Mouse (Mus musculus): ENCODE data around the gene Mboat7. TPM values are rescaled to one million over a fixed set of nuclear protein-coding genes. Genes with fewer than 3 reads are reported as not detected.
A peak's percentile ranks its signal among the peaks of the same experiment; 100 is the strongest.
"Not testable (repeated sequence)": the region's sequence is repeated elsewhere in the genome, so short reads cannot be mapped to it uniquely, and the experiment has no call there.

Gene Mboat7
- polyA plus RNA-seq (2012; rRNA removed): 57.0 and 57.2 TPM in 2 replicates

DNA sequence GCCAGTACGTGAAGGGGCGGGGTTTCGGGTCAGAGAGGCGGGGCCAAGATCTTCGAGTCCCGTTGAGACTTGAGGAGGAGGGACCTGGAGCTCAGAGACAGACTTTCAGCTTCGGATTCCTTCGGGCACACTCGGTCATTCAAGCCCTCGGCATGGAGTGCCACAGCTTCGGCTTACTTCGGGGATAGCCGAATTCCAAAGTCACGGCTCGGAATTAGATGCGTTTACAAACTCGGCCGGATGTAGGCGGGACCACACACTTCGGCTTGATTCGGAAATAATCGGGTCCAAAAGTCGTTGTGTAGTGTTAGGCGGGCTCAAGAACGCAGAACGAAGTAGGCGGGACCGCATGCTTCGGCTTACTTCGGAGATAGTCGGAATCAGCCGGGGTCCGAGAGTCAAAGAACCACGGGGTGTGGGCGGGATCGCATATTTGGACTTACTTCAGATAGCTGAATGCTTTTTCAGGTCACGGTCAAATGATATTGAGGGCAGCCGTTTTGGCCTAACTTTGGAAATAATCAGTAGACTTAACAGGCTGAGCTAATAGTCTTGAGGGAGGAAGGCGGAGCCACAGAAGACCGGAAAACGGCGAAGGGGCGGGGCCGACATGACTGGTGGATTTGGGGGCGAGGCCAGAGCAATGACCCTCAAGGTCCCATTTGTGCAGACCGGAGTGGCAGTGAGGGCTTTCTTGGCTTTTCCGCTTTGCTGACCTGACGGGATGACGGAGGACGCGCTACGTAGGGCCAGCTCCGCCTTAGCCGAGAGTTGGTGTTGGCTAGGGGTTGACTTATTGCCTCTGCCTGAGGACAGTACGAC is at the start of gene Mboat7:
TSS of gene Mboat7 (minus strand) at position 537 of the 822 bp plus-strand sequence.
- H3K4me1 ChIP-seq (ENCODE audit: control insufficient read depth, insufficient read depth, insufficient read length): peaks cover 6% of the 10 kb centered on the region; the same call in 1 of the 2 replicates
- H3K36me3 ChIP-seq (ENCODE audit: control insufficient read depth, insufficient read depth, low read length): peaks cover 8% of the 10 kb centered on the region
- DNase-seq (ENCODE audit: low read depth in 1 of 2, low spot score in 2 of 2): peak; percentile 95 to 97
- H3K27me3 ChIP-seq (ENCODE audit: control insufficient read depth, insufficient read depth, low read length): no peaks in the 10 kb centered on the region
- peak within 1 kb of the TSS; percentile 92 for H3K27ac ChIP-seq (ENCODE audit: insufficient read depth, low read length)
- WGBS: under 1% methylated on average over 55 of the region's 55 CpGs
- peak within 1 kb of the TSS; percentile 72 for H3K4me3 ChIP-seq (ENCODE audit: extremely low read depth, insufficient read depth, insufficient read length)
- no peak for TF ChIP-seq CTCF (IDR thresholded peaks at IDR 0.05; ENCODE audit: extremely low read depth, insufficient read depth, insufficient read length, insufficient replicate concordance)
- TF ChIP-seq POLR2A (IDR thresholded peaks at IDR 0.05; ENCODE audit: low read depth, low read length): peak; percentile 87; the same call in 1 of the 2 replicates

- H3K27ac ChIP-seq (ENCODE audit: insufficient read depth, low read length); H3K36me3 ChIP-seq (ENCODE audit: control insufficient read depth, insufficient read depth, low read length); H3K27me3 ChIP-seq (ENCODE audit: control insufficient read depth, insufficient read depth, low read length); H3K4me1 ChIP-seq (ENCODE audit: control insufficient read depth, insufficient read depth, insufficient read length); H3K4me3 ChIP-seq (ENCODE audit: extremely low read depth, insufficient read depth, insufficient read length); DNase-seq (ENCODE audit: low read depth in 1 of 2, low spot score in 2 of 2): not testable (repeated sequence)
- no CpG with 5 or more reads among the region's 1 CpGs for WGBS
Observed at GRCm38 (mm10) chr7:3732675-3733074, 39.4 kb upstream of the Mboat7 start.

GRCm38 (mm10) chr7:3725459-3725858 is 32.1 kb upstream of the Mboat7 start:
- H3K36me3 ChIP-seq (ENCODE audit: control insufficient read depth, insufficient read depth, low read length); H3K27ac ChIP-seq (ENCODE audit: insufficient read depth, low read length); H3K27me3 ChIP-seq (ENCODE audit: control insufficient read depth, insufficient read depth, low read length): not testable (repeated sequence)

GRCm38 (mm10) chr7:3720268-3720667 is 26.9 kb upstream of the Mboat7 start, which contains the start of gene Pirb:
Gene Pirb (minus strand): TSS chr7:3720391.
- Histone ChIP-seq H3K27ac (ENCODE audit: insufficient read depth, low read length) (peak within 1 kb of the TSS; percentile 67), H3K4me3 (ENCODE audit: extremely low read depth, insufficient read depth, insufficient read length) (peak within 1 kb of the TSS; percentile 40; the same call in 1 of the 2 replicates)

More at GRCm38 (mm10) chr7:3725459-3725858, 32.1 kb upstream of the Mboat7 start:
- H3K4me1 ChIP-seq (ENCODE audit: control insufficient read depth, insufficient read depth, insufficient read length); DNase-seq (ENCODE audit: low read depth in 1 of 2, low spot score in 2 of 2); H3K4me3 ChIP-seq (ENCODE audit: extremely low read depth, insufficient read depth, insufficient read length): not testable (repeated sequence)

GRCm38 (mm10) chr7:3715249-3715648 is 21.9 kb upstream of the Mboat7 start:
- no peak for TF ChIP-seq CTCF (IDR thresholded peaks at IDR 0.05; ENCODE audit: extremely low read depth, insufficient read depth, insufficient read length, insufficient replicate concordance)
- TF ChIP-seq POLR2A (IDR thresholded peaks at IDR 0.05; ENCODE audit: low read depth, low read length): no peak
- Histone ChIP-seq H3K27me3 (ENCODE audit: control insufficient read depth, insufficient read depth, low read length) (no peaks in the 10 kb centered on the region), H3K36me3 (ENCODE audit: control insufficient read depth, insufficient read depth, low read length) (peaks cover 12% of the 10 kb centered on the region), H3K4me1 (ENCODE audit: control insufficient read depth, insufficient read depth, insufficient read length) (no peaks in the 10 kb centered on the region), H3K4me3 (ENCODE audit: extremely low read depth, insufficient read depth, insufficient read length) (no peak overlapping the region), H3K27ac (ENCODE audit: insufficient read depth, low read length) (peak overlapping the region; percentile 35; the same call in 1 of the 2 replicates)
- DNase-seq (ENCODE audit: low read depth in 1 of 2, low spot score in 2 of 2): no peak
- 44% methylated on average over 1 of the region's 1 CpGs for WGBS

More at GRCm38 (mm10) chr7:3720268-3720667, 26.9 kb upstream of the Mboat7 start, which contains the start of gene Pirb:
- DNase-seq (ENCODE audit: low read depth in 1 of 2, low spot score in 2 of 2); H3K36me3 ChIP-seq (ENCODE audit: control insufficient read depth, insufficient read depth, low read length); H3K4me1 ChIP-seq (ENCODE audit: control insufficient read depth, insufficient read depth, insufficient read length); H3K27me3 ChIP-seq (ENCODE audit: control insufficient read depth, insufficient read depth, low read length): not testable (repeated sequence)
- 8% methylated on average over 1 of the region's 3 CpGs for WGBS

DNA sequence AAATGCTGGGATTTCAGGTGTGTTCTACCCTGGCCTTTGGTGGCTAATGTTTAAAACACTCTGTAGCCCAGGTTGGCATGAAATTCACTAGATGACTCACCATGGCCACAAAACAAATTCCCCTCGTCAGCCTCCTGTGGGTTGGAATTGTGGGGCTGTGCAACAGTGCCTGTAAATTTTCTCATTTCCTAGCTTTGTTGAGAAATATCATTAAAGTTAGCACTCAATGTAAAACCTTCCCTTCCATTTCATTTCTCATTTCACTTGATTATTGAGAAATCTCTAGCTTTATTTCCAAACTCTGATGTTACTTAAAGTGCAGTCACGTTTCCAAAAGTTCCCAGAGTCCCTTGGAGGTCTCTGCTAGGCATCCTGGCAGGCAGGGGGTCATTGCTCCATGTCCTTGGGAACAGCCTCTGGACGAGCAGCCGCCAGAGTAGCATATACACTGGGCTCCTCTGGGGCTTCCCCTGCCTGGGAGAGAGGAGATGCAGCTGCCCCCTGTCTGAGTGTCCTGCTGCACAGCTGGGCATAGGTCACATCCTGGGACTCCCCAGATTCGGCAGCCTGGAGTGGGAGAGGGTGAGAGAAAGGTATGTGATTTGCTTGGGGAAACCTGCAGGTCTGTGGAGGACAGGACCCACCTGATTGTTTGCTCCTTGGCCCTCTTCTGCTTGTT is 19.1 kb upstream of the Mboat7 start:
- no peak overlapping the region for H3K4me3 ChIP-seq (ENCODE audit: extremely low read depth, insufficient read depth, insufficient read length)
- no peaks in the 10 kb centered on the region for H3K27me3 ChIP-seq (ENCODE audit: control insufficient read depth, insufficient read depth, low read length)
- no peak for DNase-seq (ENCODE audit: low read depth in 1 of 2, low spot score in 2 of 2)
- no peak overlapping the region for H3K27ac ChIP-seq (ENCODE audit: insufficient read depth, low read length)
- H3K36me3 ChIP-seq (ENCODE audit: control insufficient read depth, insufficient read depth, low read length): peaks cover 17% of the 10 kb centered on the region
- 56% methylated on average over 5 of the region's 5 CpGs for WGBS
- H3K4me1 ChIP-seq (ENCODE audit: control insufficient read depth, insufficient read depth, insufficient read length): 0 out of 2 replicates have a peak, but pooled peaks cover 2% of the 10 kb centered on the region
- TF ChIP-seq CTCF (IDR thresholded peaks at IDR 0.05; ENCODE audit: extremely low read depth, insufficient read depth, insufficient read length, insufficient replicate concordance) (no peak), POLR2A (IDR thresholded peaks at IDR 0.05; ENCODE audit: low read depth, low read length) (no peak)

DNA sequence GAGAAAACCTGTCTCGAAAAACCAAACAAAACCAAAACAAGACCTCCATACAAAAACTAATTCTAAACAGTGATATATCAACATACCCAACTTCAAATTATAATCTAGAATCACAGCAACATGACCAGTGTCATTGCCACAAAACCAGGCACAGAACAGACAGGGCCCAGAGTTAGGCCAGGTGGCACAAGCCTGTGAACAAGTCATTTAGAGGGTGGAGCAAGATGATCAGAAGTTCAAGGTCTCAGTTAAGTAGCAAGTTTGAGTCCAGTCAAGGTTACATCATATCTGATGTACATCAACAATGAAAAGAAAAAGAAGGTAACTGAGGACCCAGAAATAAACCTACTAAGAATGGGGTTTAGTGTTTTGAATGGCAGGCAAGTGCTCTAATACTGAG is 15.7 kb upstream of the Mboat7 start:
- H3K27me3 ChIP-seq (ENCODE audit: control insufficient read depth, insufficient read depth, low read length): no peaks in the 10 kb centered on the region
- DNase-seq (ENCODE audit: low read depth in 1 of 2, low spot score in 2 of 2): no peak
- H3K36me3 ChIP-seq (ENCODE audit: control insufficient read depth, insufficient read depth, low read length): peaks cover 21% of the 10 kb centered on the region
- H3K4me1 ChIP-seq (ENCODE audit: control insufficient read depth, insufficient read depth, insufficient read length): peaks cover 6% of the 10 kb centered on the region; the same call in 1 of the 2 replicates
- no peak overlapping the region for H3K4me3 ChIP-seq (ENCODE audit: extremely low read depth, insufficient read depth, insufficient read length)
- H3K27ac ChIP-seq (ENCODE audit: insufficient read depth, low read length): no peak overlapping the region
- WGBS: 88% methylated on average over 1 of the region's 1 CpGs
- TF ChIP-seq POLR2A (IDR thresholded peaks at IDR 0.05; ENCODE audit: low read depth, low read length) (no peak), CTCF (IDR thresholded peaks at IDR 0.05; ENCODE audit: extremely low read depth, insufficient read depth, insufficient read length, insufficient replicate concordance) (no peak)

- H3K4me1 ChIP-seq (ENCODE audit: control insufficient read depth, insufficient read depth, insufficient read length); H3K27me3 ChIP-seq (ENCODE audit: control insufficient read depth, insufficient read depth, low read length); DNase-seq (ENCODE audit: low read depth in 1 of 2, low spot score in 2 of 2); H3K4me3 ChIP-seq (ENCODE audit: extremely low read depth, insufficient read depth, insufficient read length); H3K27ac ChIP-seq (ENCODE audit: insufficient read depth, low read length): not testable (repeated sequence)
- peaks cover 18% of the 10 kb centered on the region for H3K36me3 ChIP-seq (ENCODE audit: control insufficient read depth, insufficient read depth, low read length)
- WGBS: 63% methylated on average over 5 of the region's 5 CpGs
Observed at GRCm38 (mm10) chr7:3708447-3708980, 15.2 kb upstream of the Mboat7 start.

Measured in spleen, adult 2 months (tissue).